Mouse (Mus musculus): Measurements from ENCODE around the gene Armh3.
A peak's percentile ranks its signal among the peaks of the same experiment; 100 is the strongest.
"Not testable (repeated sequence)": the region's sequence is repeated elsewhere in the genome, so short reads cannot be mapped to it uniquely, and the experiment has no call there.

Armh3 gene

GRCm38 (mm10) chr19:46033911-46034310 lies 35.6 kb upstream of the Armh3 start:
- no peak for DNase-seq (ENCODE audit: low read depth, low spot score)

GRCm38 (mm10) chr19:46032731-46033510 lies 34.6 kb upstream of the Armh3 start:
- DNase-seq (ENCODE audit: low read depth, low spot score), result no peak

- DNase-seq (ENCODE audit: low read depth, low spot score), result no peak
Measured at GRCm38 (mm10) chr19:46031689-46032432, 33.6 kb upstream of the Armh3 start.

GRCm38 (mm10) chr19:46030196-46030983 lies 32.1 kb upstream of the Armh3 start:
- no peak for DNase-seq (ENCODE audit: low read depth, low spot score)

- DNase-seq (ENCODE audit: low read depth, low spot score), result no peak
Measured at GRCm38 (mm10) chr19:46029652-46030051, 31.4 kb upstream of the Armh3 start.

GRCm38 (mm10) chr19:46028747-46029320 lies 30.5 kb upstream of the Armh3 start:
- DNase-seq (ENCODE audit: low read depth, low spot score), result peak; percentile 62

- no peak for DNase-seq (ENCODE audit: low read depth, low spot score)
Measured at GRCm38 (mm10) chr19:46026567-46026966, 28.3 kb upstream of the Armh3 start.

GRCm38 (mm10) chr19:46024959-46025358 lies 26.7 kb upstream of the Armh3 start:
- no peak for DNase-seq (ENCODE audit: low read depth, low spot score)

- DNase-seq (ENCODE audit: low read depth, low spot score), result no peak
Measured at GRCm38 (mm10) chr19:46016023-46016422, 17.7 kb upstream of the Armh3 start.

GRCm38 (mm10) chr19:46014572-46015178 lies 16.4 kb upstream of the Armh3 start:
- DNase-seq (ENCODE audit: low read depth, low spot score), result peak; percentile 84

- DNase-seq (ENCODE audit: low read depth, low spot score), result no peak
Measured at GRCm38 (mm10) chr19:46005680-46006079, 7.4 kb upstream of the Armh3 start.

- DNase-seq (ENCODE audit: low read depth, low spot score), result no peak
Measured at GRCm38 (mm10) chr19:46004814-46005466, 6.7 kb upstream of the Armh3 start.

- peak; percentile 94 for DNase-seq (ENCODE audit: low read depth, low spot score)
Measured at GRCm38 (mm10) chr19:46003371-46004226, 5.3 kb upstream of the Armh3 start, which contains the start of gene Hps6. TSS of gene Hps6 (plus strand) at chr19:46003508.

GRCm38 (mm10) chr19:46002279-46002678 lies 4.0 kb upstream of the Armh3 start:
- no peak for DNase-seq (ENCODE audit: low read depth, low spot score)

- no peak for DNase-seq (ENCODE audit: low read depth, low spot score)
Measured at GRCm38 (mm10) chr19:45999378-45999777, 1.1 kb upstream of the Armh3 start.

- no peak for DNase-seq (ENCODE audit: low read depth, low spot score)
Measured at GRCm38 (mm10) chr19:45998694-45999217, 468 bp upstream of the Armh3 start.

GRCm38 (mm10) chr19:45997365-45997764 lies 923 bp downstream of the Armh3 start:
- DNase-seq (ENCODE audit: low read depth, low spot score), result peak; percentile 52

- DNase-seq (ENCODE audit: low read depth, low spot score), result no peak
Measured at GRCm38 (mm10) chr19:45993981-45994737, 4.1 kb downstream of the Armh3 start.

- DNase-seq (ENCODE audit: low read depth, low spot score), result not testable (repeated sequence)
Measured at GRCm38 (mm10) chr19:45993441-45993840, 4.8 kb downstream of the Armh3 start.

All from A20 (cell line).